In genomic region chr11:98671284-98671815, GRCm38 (mm10) we compare ENCODE assay signal across 27 mouse cellular contexts. TPM values are rescaled to one million over a fixed set of nuclear protein-coding genes. Genes with fewer than 3 reads are reported as not detected.
DNase-seq lines count a peak whose midpoint lies in the region; ATAC-seq lines count a peak whose summit lies in the region.
"Had no signal": no experiment of that assay in that cellular context is flagged by ENCODE, and none has a peak within 500 bp of the region (broad histone marks: within the 10 kb centered on the region; RNA-seq: fewer than 3 reads in every experiment).

No protein-coding gene starts in this region.

- peaks cover 21% of the 10 kb centered on the region for H3K4me1 ChIP-seq in liver, embryonic 13.5 days (replicated peaks)
- peaks cover 77% of the 10 kb centered on the region for H3K4me1 ChIP-seq in megakaryocyte, embryonic 14.5 days
- no peaks in the 10 kb centered on the region for H3K4me1 ChIP-seq in heart, embryonic 11.5 days (ENCODE audit: control insufficient read depth, insufficient read depth, low read length)
- H3K4me1 ChIP-seq: embryonic facial prominence, embryonic 12.5 days; forebrain, embryonic 12.5 days had no signal

- no peak overlapping the region for H3K4me2 ChIP-seq in liver, embryonic 13.5 days
- no peak overlapping the region for H3K4me2 ChIP-seq in heart, embryonic 11.5 days
- H3K4me2 ChIP-seq: embryonic facial prominence, embryonic 12.5 days; forebrain, embryonic 12.5 days had no signal

- peak; percentile 48; the same call in 1 of the 2 replicates for ATAC-seq in liver, embryonic 13.5 days (ENCODE audit: low read depth)
- ATAC-seq in megakaryocyte, adult 5-6 weeks (ENCODE audit: poor library complexity, severe bottlenecking): no peak
- ATAC-seq in megakaryocyte progenitor cell, adult 5-6 weeks (replicated peaks; ENCODE audit: poor library complexity): 0 out of 2 replicates have a peak, but pooled peaks have one; percentile 8
- ATAC-seq in frontal cortex, adult (ENCODE audit: low TSS enrichment): no peak
- no peak for ATAC-seq in heart, embryonic 11.5 days (replicated peaks; ENCODE audit: insufficient number of reproducible peaks, low FRiP score, low TSS enrichment)
- ATAC-seq: activated CD4-positive, CD25-positive, alpha-beta regulatory T cell, adult 4 months; forebrain, embryonic 14.5 days; forebrain, postnatal 0 days had no signal

- H3K4me3 ChIP-seq in liver, embryonic 13.5 days (replicated peaks): no peak overlapping the region
- peak overlapping the region; percentile 33 for H3K4me3 ChIP-seq in megakaryocyte, embryonic 14.5 days (replicated peaks)
- H3K4me3 ChIP-seq in heart, embryonic 11.5 days (ENCODE audit: low read depth, low read length): no peak overlapping the region
- H3K4me3 ChIP-seq: embryonic facial prominence, embryonic 10.5 days; embryonic facial prominence, embryonic 12.5 days; forebrain, embryonic 12.5 days had no signal

- H3K27ac ChIP-seq in liver, embryonic 13.5 days: no peak overlapping the region
- H3K27ac ChIP-seq in heart, embryonic 11.5 days (ENCODE audit: low read depth, low read length): no peak overlapping the region
- H3K27ac ChIP-seq: embryonic facial prominence, embryonic 10.5 days; embryonic facial prominence, embryonic 12.5 days; forebrain, embryonic 12.5 days had no signal

- WGBS in liver, embryonic 13.5 days (ENCODE audit: insufficient replicate concordance): 30% methylated on average over 3 of the region's 3 CpGs
- WGBS in heart, embryonic 11.5 days (ENCODE audit: insufficient replicate concordance): 58% methylated on average over 3 of the region's 3 CpGs

- no peaks in the 10 kb centered on the region for H3K36me3 ChIP-seq in liver, embryonic 13.5 days
- H3K36me3 ChIP-seq in megakaryocyte, embryonic 14.5 days (replicated peaks; ENCODE audit: low read length): no peaks in the 10 kb centered on the region
- no peaks in the 10 kb centered on the region for H3K36me3 ChIP-seq in heart, embryonic 11.5 days (ENCODE audit: control insufficient read depth, insufficient read depth, low read length)
- H3K36me3 ChIP-seq: embryonic facial prominence, embryonic 10.5 days; embryonic facial prominence, embryonic 12.5 days; forebrain, embryonic 12.5 days had no signal

- DNase-seq in liver, embryonic 13.5 days: no peak
- no peak for DNase-seq in liver
- DNase-seq: adrenal gland, adult 8-10 months; cerebellum, adult 11-12 months; cerebellum, adult 2 months; cerebellum, adult 9-10 months; cerebellum, postnatal 10 days; cerebellum, postnatal 25 days; forebrain, postnatal 0 days had no signal

- H3K9ac ChIP-seq in liver, embryonic 13.5 days: no peak overlapping the region
- H3K9ac ChIP-seq in heart, embryonic 11.5 days (ENCODE audit: low read depth, low read length): no peak overlapping the region
- H3K9ac ChIP-seq: embryonic facial prominence, embryonic 12.5 days; forebrain, embryonic 12.5 days; forebrain, postnatal 0 days had no signal

- no peaks in the 10 kb centered on the region for H3K9me3 ChIP-seq in liver, embryonic 13.5 days (replicated peaks)
- no peaks in the 10 kb centered on the region for H3K9me3 ChIP-seq in megakaryocyte, embryonic 14.5 days
- H3K9me3 ChIP-seq in heart, embryonic 11.5 days (replicated peaks; ENCODE audit: control insufficient read depth, low read length): no peaks in the 10 kb centered on the region
- H3K9me3 ChIP-seq: embryonic facial prominence, embryonic 10.5 days; embryonic facial prominence, embryonic 12.5 days; forebrain, embryonic 12.5 days had no signal

- peaks cover 50% of the 10 kb centered on the region for H3K27me3 ChIP-seq in liver, embryonic 13.5 days
- peaks cover 38% of the 10 kb centered on the region for H3K27me3 ChIP-seq in megakaryocyte, embryonic 14.5 days (replicated peaks)
- H3K27me3 ChIP-seq in heart, embryonic 11.5 days (ENCODE audit: control insufficient read depth, insufficient read depth, low read length): peaks cover 22% of the 10 kb centered on the region

RNA-seq across cellular contexts. Expression of gene Gsdma, which starts 7.2 kb away (rescaled TPM):
- polyA plus RNA-seq in liver, embryonic 13.5 days (2015; fragmentation: Nextera tagmentation; extraction: Ambion mirVana): not detected in 2 replicates
- 2.2 and 3.4 TPM in 2 replicates for polyA plus RNA-seq in megakaryocyte, embryonic 14.5 days (2012; ENCODE audit: insufficient read depth, low replicate concordance)
- 0.25 TPM in 1 of 2 replicates, not detected in the other for total RNA-seq in megakaryocyte, adult 5-6 weeks (2015)
- total RNA-seq in megakaryocyte, adult 5-6 weeks (2017): not detected in 2 replicates
- not detected in 2 replicates for total RNA-seq in megakaryocyte progenitor cell, adult 5-6 weeks (2015)
- not detected in 2 replicates for total RNA-seq in megakaryocyte progenitor cell, adult 5-6 weeks (2017)
- not detected in 2 replicates for polyA plus RNA-seq in heart, embryonic 11.5 days (2014; fragmentation: Nextera tagmentation; extraction: Ambion mirVana)
- total RNA-seq: adrenal gland, adult 18-20 months; adrenal gland, adult 8-10 months; adrenal gland, postnatal 36 days; forebrain, postnatal 0 days had no signal
- polyA plus RNA-seq: C2C12; embryonic facial prominence, embryonic 10.5 days; forebrain, embryonic 12.5 days; forebrain, embryonic 14.5 days had no signal

RNA-seq across cellular contexts. Expression of gene Psmd3, which starts 11.0 kb away (rescaled TPM):
- 143 and 151 TPM in 2 replicates for polyA plus RNA-seq in liver, embryonic 13.5 days (2015; fragmentation: Nextera tagmentation; extraction: Ambion mirVana)
- polyA plus RNA-seq in megakaryocyte, embryonic 14.5 days (2012; ENCODE audit: insufficient read depth, low replicate concordance): 128 and 167 TPM in 2 replicates
- 21.7 and 22.6 TPM in 2 replicates for total RNA-seq in megakaryocyte, adult 5-6 weeks (2015)
- 34.6 and 43.1 TPM in 2 replicates for total RNA-seq in megakaryocyte, adult 5-6 weeks (2017)
- 38.0 and 38.6 TPM in 2 replicates for total RNA-seq in megakaryocyte progenitor cell, adult 5-6 weeks (2015)
- 70.9 and 71.9 TPM in 2 replicates for total RNA-seq in megakaryocyte progenitor cell, adult 5-6 weeks (2017)
- polyA plus RNA-seq in heart, embryonic 11.5 days (2014; fragmentation: Nextera tagmentation; extraction: Ambion mirVana): 122 and 131 TPM in 2 replicates

RNA-seq across cellular contexts. Expression of gene Gsdma2, which starts 24.8 kb away (rescaled TPM):
- polyA plus RNA-seq in liver, embryonic 13.5 days (2015; fragmentation: Nextera tagmentation; extraction: Ambion mirVana): not detected in 2 replicates
- not detected in 2 replicates for polyA plus RNA-seq in megakaryocyte, embryonic 14.5 days (2012; ENCODE audit: insufficient read depth, low replicate concordance)
- total RNA-seq in megakaryocyte, adult 5-6 weeks (2015): not detected in 2 replicates
- total RNA-seq in megakaryocyte, adult 5-6 weeks (2017): not detected in 2 replicates
- not detected in 2 replicates for total RNA-seq in megakaryocyte progenitor cell, adult 5-6 weeks (2015)
- total RNA-seq in megakaryocyte progenitor cell, adult 5-6 weeks (2017): not detected in 2 replicates
- polyA plus RNA-seq in heart, embryonic 11.5 days (2014; fragmentation: Nextera tagmentation; extraction: Ambion mirVana): not detected in 2 replicates
- total RNA-seq: ES-E14; forebrain, postnatal 0 days had no signal
- polyA plus RNA-seq: activated CD4-positive, CD25-positive, alpha-beta regulatory T cell, adult 4 months; C2C12; cerebellum, adult 2 months; cortical plate, adult 2 months; embryonic facial prominence, embryonic 10.5 days; embryonic facial prominence, embryonic 12.5 days; embryonic facial prominence, embryonic 14.5 days; forebrain, embryonic 12.5 days; forebrain, embryonic 14.5 days; Patski had no signal

RNA-seq across cellular contexts. Expression of gene Csf3, which starts 29.7 kb away (rescaled TPM):
- polyA plus RNA-seq in liver, embryonic 13.5 days (2015; fragmentation: Nextera tagmentation; extraction: Ambion mirVana): not detected in 2 replicates
- not detected in 2 replicates for polyA plus RNA-seq in megakaryocyte, embryonic 14.5 days (2012; ENCODE audit: insufficient read depth, low replicate concordance)
- total RNA-seq in megakaryocyte, adult 5-6 weeks (2015): not detected in 2 replicates
- total RNA-seq in megakaryocyte, adult 5-6 weeks (2017): not detected in 2 replicates
- not detected in 2 replicates for total RNA-seq in megakaryocyte progenitor cell, adult 5-6 weeks (2015)
- total RNA-seq in megakaryocyte progenitor cell, adult 5-6 weeks (2017): not detected in 2 replicates
- not detected in 2 replicates for polyA plus RNA-seq in heart, embryonic 11.5 days (2014; fragmentation: Nextera tagmentation; extraction: Ambion mirVana)
- total RNA-seq: adrenal gland, adult 18-20 months; adrenal gland, adult 8-10 months; adrenal gland, postnatal 14 days; adrenal gland, postnatal 36 days; forebrain, postnatal 0 days had no signal
- polyA plus RNA-seq: activated CD4-positive, CD25-positive, alpha-beta regulatory T cell, adult 4 months; C2C12; cerebellum, adult 2 months; embryonic facial prominence, embryonic 10.5 days; embryonic facial prominence, embryonic 12.5 days; embryonic facial prominence, embryonic 14.5 days; forebrain, embryonic 12.5 days; forebrain, embryonic 14.5 days; forebrain, postnatal 0 days had no signal

RNA-seq across cellular contexts. Expression of gene Gsdma3, which starts 45.2 kb away (rescaled TPM):
- not detected in 2 replicates for polyA plus RNA-seq in liver, embryonic 13.5 days (2015; fragmentation: Nextera tagmentation; extraction: Ambion mirVana)
- polyA plus RNA-seq in megakaryocyte, embryonic 14.5 days (2012; ENCODE audit: insufficient read depth, low replicate concordance): not detected in 2 replicates
- not detected in 2 replicates for total RNA-seq in megakaryocyte, adult 5-6 weeks (2015)
- total RNA-seq in megakaryocyte, adult 5-6 weeks (2017): not detected in 2 replicates
- total RNA-seq in megakaryocyte progenitor cell, adult 5-6 weeks (2015): not detected in 2 replicates
- not detected in 2 replicates for total RNA-seq in megakaryocyte progenitor cell, adult 5-6 weeks (2017)
- 0.14 TPM in 1 of 2 replicates, not detected in the other for polyA plus RNA-seq in heart, embryonic 11.5 days (2014; fragmentation: Nextera tagmentation; extraction: Ambion mirVana)
- total RNA-seq: ES-E14; forebrain, postnatal 0 days had no signal
- polyA plus RNA-seq: activated CD4-positive, CD25-positive, alpha-beta regulatory T cell, adult 4 months; C2C12; cerebellum, adult 2 months; cortical plate, adult 2 months; embryonic facial prominence, embryonic 10.5 days; embryonic facial prominence, embryonic 12.5 days; embryonic facial prominence, embryonic 14.5 days; forebrain, embryonic 12.5 days; forebrain, embryonic 14.5 days; forebrain, postnatal 0 days; Patski had no signal

Comparison
In these comparisons a context has a peak if more than half of its experiments do, and no peak if none do; other contexts are left out.
1. ATAC-seq: peak in liver, embryonic 13.5 days (single experiment) and megakaryocyte progenitor cell, adult 5-6 weeks (single experiment); none in megakaryocyte, adult 5-6 weeks (single experiment), frontal cortex, adult (single experiment) and heart, embryonic 11.5 days (single experiment).